Mouse (Mus musculus) limb, embryonic 14.5 days (tissue): ENCODE measurements around the gene Nae1. TPM values are rescaled to one million over a fixed set of nuclear protein-coding genes. Genes with fewer than 3 reads are reported as not detected.
A peak's percentile ranks its signal among the peaks of the same experiment; 100 is the strongest.
"Not testable (repeated sequence)": the region's sequence is repeated elsewhere in the genome, so short reads cannot be mapped to it uniquely, and the experiment has no call there.

ENCODE experiments used
- ATAC-seq: fragments of 200-750 bp; cut with Nextera tagmentation; 2 replicates; pipeline ENCODE4 v1.8.0; 2017; ENCODE audit warnings: low read depth, moderate number of reproducible peaks, moderate TSS enrichment; ENCODE audit not compliant: low FRiP score
- DNase-seq: peaks from one replicate; pipeline ENCODE4 v3.0.0-alpha.2; 2015; ENCODE audit warnings: low spot score
- H3K27ac ChIP-seq: fragments of 300-500 bp; sonication (generic); replicated peaks from 2 replicates; pipeline ENCODE4 v1.5.1; 2014; ENCODE audit warnings: low read depth, mild to moderate bottlenecking, low read length, moderate library complexity, mixed read lengths
- H3K27me3 ChIP-seq: fragments of 300-500 bp; sonication (generic); 2 replicates; pipeline ENCODE4 v1.6.1; 2014; ENCODE audit warnings: low read length, mixed read lengths; ENCODE audit not compliant: control insufficient read depth, insufficient read depth
- H3K36me3 ChIP-seq: fragments of 300-500 bp; sonication (generic); 2 replicates; pipeline ENCODE4 v1.6.1; 2014; ENCODE audit warnings: mild to moderate bottlenecking, low read length, moderate library complexity, mixed read lengths; ENCODE audit not compliant: control insufficient read depth, insufficient read depth
- H3K4me1 ChIP-seq: fragments of 300-500 bp; sonication (generic); 2 replicates; pipeline ENCODE4 v1.6.1; 2014; ENCODE audit warnings: antibody characterized with exemption, low read length, mixed read lengths; ENCODE audit not compliant: control insufficient read depth, insufficient read depth
- H3K4me2 ChIP-seq: fragments of 300-500 bp; sonication (generic); replicated peaks from 2 replicates; pipeline ENCODE4 v1.6.1; 2014; ENCODE audit warnings: low read depth, mild to moderate bottlenecking, low read length, moderate library complexity; ENCODE audit not compliant: severe bottlenecking
- H3K4me3 ChIP-seq: fragments of 300-500 bp; sonication (generic); replicated peaks from 2 replicates; pipeline ENCODE4 v1.5.1; 2014; ENCODE audit warnings: low read length
- H3K9ac ChIP-seq: fragments of 300-500 bp; sonication (generic); 2 replicates; pipeline ENCODE4 v1.6.1; 2014; ENCODE audit warnings: mild to moderate bottlenecking, low read depth, low read length, moderate library complexity; ENCODE audit not compliant: severe bottlenecking
- H3K9me3 ChIP-seq: fragments of 300-500 bp; sonication (generic); 2 replicates; pipeline ENCODE4 v1.6.1; 2016; ENCODE audit warnings: low read length; ENCODE audit not compliant: control insufficient read depth
- POLR2A ChIP-seq: fragments of 200-500 bp; IDR thresholded peaks from 2 replicates; pipeline ENCODE4 v1.8.0; 2012; ENCODE audit warnings: inconsistent platforms, mild to moderate bottlenecking, moderate library complexity, borderline replicate concordance; ENCODE audit not compliant: insufficient read depth, insufficient read length; ENCODE audit errors: extremely low read depth
- WGBS: fragments of 180-500 bp; shearing (Covaris S2); extraction: QIAGEN DNeasy Blood & Tissue Kit; methylation state at CpG from one replicate; pipeline ENCODE4 v1.1.7; 2014; 5-methylcytosine and 5-hydroxymethylcytosine counted together
- polyA plus RNA-seq, 2 experiments: library from polyadenylated mRNA; depleted of rRNA in 1 of 2; stranded (reverse) in 1 of 2; unstranded in 1 of 2; fragments of >200 nt; fragmentation: Nextera tagmentation in 1 of 2; extraction: Ambion mirVana in 1 of 2; gene quantifications; 2 replicates each; pipeline versions ENCODE4 v1.2.1 to v1.2.3; 2012 to 2014

Gene Nae1
- 75.7 and 84.2 TPM in 2 replicates for polyA plus RNA-seq (2012; rRNA removed)
- 97.1 and 97.8 TPM in 2 replicates for polyA plus RNA-seq (2014; fragmentation: Nextera tagmentation; extraction: Ambion mirVana)

- TF ChIP-seq POLR2A: no peak
- Histone ChIP-seq H3K4me2 (peak within 1 kb of the TSS; percentile 52), H3K36me3 (peaks cover 12% of the 10 kb centered on the region), H3K27me3 (0 out of 2 replicates have a peak, but pooled peaks cover 6% of the 10 kb centered on the region), H3K27ac (peak within 1 kb of the TSS; percentile 80), H3K4me3 (peak within 1 kb of the TSS; percentile 77), H3K9me3 (no peaks in the 10 kb centered on the region), H3K9ac (peak within 1 kb of the TSS; percentile 90), H3K4me1 (0 out of 2 replicates have a peak, but pooled peaks cover 5% of the 10 kb centered on the region)
- peak; percentile 95 for ATAC-seq
- DNase-seq: peak; percentile 89
- WGBS: under 1% methylated on average over 65 of the region's 70 CpGs
These were observed at the start of gene Nae1, which contains the start of gene Car7 for GRCm38 (mm10) chr8:104533971-104534778. TSS of gene Nae1 (minus strand) at chr8:104534637. TSS of gene Car7 (plus strand) at chr8:104534689.

- not testable (repeated sequence) for H3K9me3 ChIP-seq, H3K27me3 ChIP-seq, H3K27ac ChIP-seq, DNase-seq, ATAC-seq, H3K36me3 ChIP-seq, H3K4me3 ChIP-seq, H3K4me2 ChIP-seq, H3K4me1 ChIP-seq, H3K9ac ChIP-seq
- WGBS: 80% methylated on average over 17 of the region's 17 CpGs
These were observed 43.2 kb upstream of the Nae1 start for GRCm38 (mm10) chr8:104577606-104578005.

GRCm38 (mm10) chr8:104576820-104577219 lies 42.4 kb upstream of the Nae1 start:
- 84% methylated on average over 3 of the region's 3 CpGs for WGBS
- Histone ChIP-seq H3K4me1 (no peaks in the 10 kb centered on the region), H3K27ac (no peak overlapping the region), H3K4me2 (no peak overlapping the region), H3K9ac (no peak overlapping the region), H3K4me3 (no peak overlapping the region), H3K36me3 (no peaks in the 10 kb centered on the region), H3K9me3 (no peaks in the 10 kb centered on the region), H3K27me3 (no peaks in the 10 kb centered on the region)
- ATAC-seq: no peak
- no peak for DNase-seq
- no peak for TF ChIP-seq POLR2A

- peak; percentile 87 for DNase-seq
- no peak overlapping the region for H3K27ac ChIP-seq
- no peaks in the 10 kb centered on the region for H3K9me3 ChIP-seq
- peak overlapping the region; percentile 72 for H3K4me2 ChIP-seq
- 8% methylated on average over 26 of the region's 26 CpGs for WGBS
- no peaks in the 10 kb centered on the region for H3K27me3 ChIP-seq
- no peak for TF ChIP-seq POLR2A
- peak overlapping the region; percentile 37 for H3K4me3 ChIP-seq
- no peaks in the 10 kb centered on the region for H3K4me1 ChIP-seq
- H3K36me3 ChIP-seq: no peaks in the 10 kb centered on the region
- ATAC-seq: no peak
- peak overlapping the region; percentile 49 for H3K9ac ChIP-seq
These were observed 36.3 kb upstream of the Nae1 start for GRCm38 (mm10) chr8:104570436-104571343.

- H3K4me1 ChIP-seq: no peaks in the 10 kb centered on the region
- H3K4me3 ChIP-seq: no peak overlapping the region
- no peak overlapping the region for H3K9ac ChIP-seq
- H3K36me3 ChIP-seq: no peaks in the 10 kb centered on the region
- H3K27ac ChIP-seq: no peak overlapping the region
- H3K4me2 ChIP-seq: no peak overlapping the region
- no peak for TF ChIP-seq POLR2A
- no peaks in the 10 kb centered on the region for H3K27me3 ChIP-seq
- 60% methylated on average over 1 of the region's 1 CpGs for WGBS
- DNase-seq (peak; percentile 8), ATAC-seq (no peak)
- H3K9me3 ChIP-seq: no peaks in the 10 kb centered on the region
These were observed 35.1 kb upstream of the Nae1 start for GRCm38 (mm10) chr8:104569559-104569958.
